23 mouse cellular contexts compared by ENCODE assay signal in genomic region chr14:101469475-101470093, GRCm38 (mm10).
"Had no signal": no experiment of that assay in that cellular context is flagged by ENCODE, and none has a peak within 500 bp of the region (broad histone marks: within the 10 kb centered on the region; RNA-seq: fewer than 3 reads in every experiment).

No protein-coding gene starts in this region.

- H3K27me3 ChIP-seq: heart, embryonic 13.5 days; heart, embryonic 15.5 days; hindbrain, embryonic 13.5 days; hindbrain, embryonic 15.5 days; kidney, embryonic 15.5 days had no signal

- H3K4me2 ChIP-seq: heart, embryonic 11.5 days; heart, embryonic 13.5 days; heart, embryonic 15.5 days; hindbrain, embryonic 13.5 days; hindbrain, embryonic 15.5 days; kidney, embryonic 15.5 days; liver, embryonic 11.5 days had no signal

- H3K9me3 ChIP-seq: heart, embryonic 15.5 days; hindbrain, embryonic 13.5 days; hindbrain, embryonic 15.5 days; kidney, embryonic 15.5 days had no signal

- H3K9ac ChIP-seq: forebrain, postnatal 0 days; heart, embryonic 13.5 days; heart, embryonic 15.5 days; hindbrain, embryonic 13.5 days; hindbrain, embryonic 15.5 days; kidney, embryonic 15.5 days; liver, embryonic 14.5 days had no signal

- H3K36me3 ChIP-seq: hindbrain, embryonic 13.5 days; hindbrain, embryonic 15.5 days; kidney, embryonic 15.5 days had no signal

- ATAC-seq: forebrain, postnatal 0 days; hindbrain, postnatal 0 days had no signal

- H3K27ac ChIP-seq: heart, adult 2 months; heart, embryonic 13.5 days; heart, embryonic 15.5 days; hindbrain, embryonic 13.5 days; hindbrain, embryonic 15.5 days; hindbrain, postnatal 0 days; kidney, embryonic 15.5 days; kidney, postnatal 0 days; liver, embryonic 14.5 days had no signal

- H3K4me3 ChIP-seq: heart, adult 2 months; heart, embryonic 13.5 days; heart, embryonic 15.5 days; hindbrain, embryonic 13.5 days; hindbrain, embryonic 15.5 days; kidney, embryonic 15.5 days had no signal

- DNase-seq: forebrain, postnatal 0 days; gastrocnemius, postnatal 14 days; gastrocnemius, postnatal 36 days; heart, adult 2 months; heart, postnatal 14 days; heart, postnatal 36 days; kidney, adult 2 months; kidney, adult 9 months; kidney, postnatal 14 days; kidney, postnatal 36 days; layer of hippocampus, adult 9-11 months; layer of hippocampus, postnatal 36 days; liver had no signal

- H3K4me1 ChIP-seq: heart, embryonic 13.5 days; heart, embryonic 15.5 days; hindbrain, embryonic 13.5 days; hindbrain, embryonic 15.5 days; kidney, embryonic 15.5 days had no signal
